Mouse (Mus musculus): ENCODE measurements around the gene St7. TPM values are rescaled to one million over a fixed set of nuclear protein-coding genes. Genes with fewer than 3 reads are reported as not detected.

St7 gene
- total RNA-seq, 2 experiments from 2014 or later, result 35.1 to 42.4 TPM

- DNase-seq (ENCODE audit: extremely low spot score in 1 of 2, low spot score in 2 of 2), result no peak
- no peak for TF ChIP-seq CTCF (IDR thresholded peaks at IDR 0.05)
- intact Hi-C loops (cut with DNase I), result no loop called here
- H3K27ac ChIP-seq, result no peak overlapping the region
- H3K4me3 ChIP-seq, result no peak overlapping the region
These were observed 147.7 kb downstream of the St7 start for GRCm38 (mm10) chr6:17840431-17840830.

GRCm38 (mm10) chr6:17842759-17843158 lies 150.0 kb downstream of the St7 start:
- Histone ChIP-seq H3K27ac (no peak overlapping the region), H3K4me3 (no peak overlapping the region)
- intact Hi-C loops (cut with DNase I), result no loop called here
- peak; percentile 52 to 57 for DNase-seq (ENCODE audit: extremely low spot score in 1 of 2, low spot score in 2 of 2)
- peak; percentile 78 for TF ChIP-seq CTCF (IDR thresholded peaks at IDR 0.05)

DNA sequence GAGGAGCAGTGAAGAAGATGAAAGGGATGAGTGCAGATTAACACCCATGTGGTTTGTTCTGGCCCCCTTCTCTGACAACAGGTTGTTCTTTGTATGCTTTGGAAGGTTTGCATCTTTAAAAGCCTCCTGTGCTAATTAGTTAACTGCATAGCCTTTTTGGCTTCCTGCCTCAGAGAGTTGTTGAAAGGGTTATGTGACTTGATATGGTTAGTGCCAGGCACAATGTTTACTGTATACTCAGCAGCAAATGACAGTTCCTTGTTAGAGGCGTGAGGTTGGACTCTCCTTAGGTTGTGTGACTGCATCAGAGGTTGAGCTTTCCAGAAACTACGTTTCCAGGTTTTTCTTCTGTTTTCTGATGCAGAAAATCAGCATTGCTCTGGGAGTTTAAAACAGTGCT lies 158.6 kb downstream of the St7 start:
- DNase-seq (ENCODE audit: extremely low spot score in 1 of 2, low spot score in 2 of 2), result no peak
- intact Hi-C loops (cut with DNase I), result no loop called here
- no peak overlapping the region for H3K27ac ChIP-seq

GRCm38 (mm10) chr6:17853587-17854274 lies 161.0 kb downstream of the St7 start:
- DNase-seq (ENCODE audit: extremely low spot score in 1 of 2, low spot score in 2 of 2), result no peak
- TF ChIP-seq CTCF (IDR thresholded peaks at IDR 0.05), result no peak
- intact Hi-C loops (cut with DNase I), result no loop called here

More for the DNA sequence above, 158.6 kb downstream of the St7 start:
- no peak overlapping the region for H3K4me3 ChIP-seq
- TF ChIP-seq CTCF (IDR thresholded peaks at IDR 0.05), result no peak

GRCm38 (mm10) chr6:17855616-17856015 lies 162.9 kb downstream of the St7 start:
- intact Hi-C loops (cut with DNase I), result no loop called here
- Histone ChIP-seq H3K4me3 (no peak overlapping the region), H3K27ac (no peak overlapping the region)
- DNase-seq (ENCODE audit: extremely low spot score in 1 of 2, low spot score in 2 of 2), result no peak
- no peak for TF ChIP-seq CTCF (IDR thresholded peaks at IDR 0.05)

More at GRCm38 (mm10) chr6:17853587-17854274, 161.0 kb downstream of the St7 start:
- no peak overlapping the region for H3K27ac ChIP-seq
- H3K4me3 ChIP-seq, result no peak overlapping the region

GRCm38 (mm10) chr6:17859564-17859963 lies 166.8 kb downstream of the St7 start:
- DNase-seq (ENCODE audit: extremely low spot score in 1 of 2, low spot score in 2 of 2), result no peak
- Histone ChIP-seq H3K27ac (peak overlapping the region; percentile 81), H3K4me3 (no peak overlapping the region)
- intact Hi-C loops (cut with DNase I), result no loop called here
- no peak for TF ChIP-seq CTCF (IDR thresholded peaks at IDR 0.05)

GRCm38 (mm10) chr6:17860463-17860862 lies 167.7 kb downstream of the St7 start:
- H3K4me3 ChIP-seq, result no peak overlapping the region
- intact Hi-C loops (cut with DNase I), result loop anchor here (5.0 kb wide), 2 partner anchors 117 to 192 kb away; no protein-coding TSS in a partner anchor
- no peak for TF ChIP-seq CTCF (IDR thresholded peaks at IDR 0.05)
- DNase-seq (ENCODE audit: extremely low spot score in 1 of 2, low spot score in 2 of 2), result no peak
- H3K27ac ChIP-seq, result peak overlapping the region; percentile 81

- no peak for DNase-seq (ENCODE audit: extremely low spot score in 1 of 2, low spot score in 2 of 2)
- intact Hi-C loops (cut with DNase I), result no loop called here
- no peak for TF ChIP-seq CTCF (IDR thresholded peaks at IDR 0.05)
- no peak overlapping the region for H3K4me3 ChIP-seq
- no peak overlapping the region; the same call in 1 of the 2 replicates for H3K27ac ChIP-seq
These were observed 175.1 kb downstream of the St7 start for GRCm38 (mm10) chr6:17867796-17868195.

DNA sequence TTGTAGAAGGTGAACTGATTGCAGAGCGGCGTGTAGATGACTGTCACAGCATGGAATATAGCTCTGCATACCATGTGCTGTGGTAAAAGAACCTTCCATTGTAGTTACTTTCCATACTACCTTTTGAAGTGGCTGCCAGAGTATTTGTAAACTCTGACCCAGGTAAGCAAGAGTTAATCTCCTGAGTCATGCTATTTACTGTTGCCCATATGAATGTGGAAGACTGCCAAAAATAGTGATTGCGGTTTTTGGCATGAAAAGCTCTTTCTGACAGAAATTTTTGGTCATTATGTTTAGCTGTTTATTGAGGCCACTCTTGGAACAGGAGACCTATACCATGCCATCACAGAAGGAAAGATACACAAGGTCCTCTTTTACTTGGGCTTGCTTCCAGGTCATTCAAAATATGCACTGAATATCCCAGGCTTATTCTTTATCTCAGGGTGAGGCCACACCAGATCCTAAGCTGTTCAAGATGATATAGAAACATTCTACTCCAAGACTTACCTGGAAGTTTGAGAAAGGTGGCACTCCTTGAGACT lies 179.2 kb downstream of the St7 start:
- intact Hi-C loops (cut with DNase I), result no loop called here
- no peak overlapping the region for H3K4me3 ChIP-seq
- no peak for DNase-seq (ENCODE audit: extremely low spot score in 1 of 2, low spot score in 2 of 2)
- TF ChIP-seq CTCF (IDR thresholded peaks at IDR 0.05), result no peak
- no peak overlapping the region for H3K27ac ChIP-seq

DNA sequence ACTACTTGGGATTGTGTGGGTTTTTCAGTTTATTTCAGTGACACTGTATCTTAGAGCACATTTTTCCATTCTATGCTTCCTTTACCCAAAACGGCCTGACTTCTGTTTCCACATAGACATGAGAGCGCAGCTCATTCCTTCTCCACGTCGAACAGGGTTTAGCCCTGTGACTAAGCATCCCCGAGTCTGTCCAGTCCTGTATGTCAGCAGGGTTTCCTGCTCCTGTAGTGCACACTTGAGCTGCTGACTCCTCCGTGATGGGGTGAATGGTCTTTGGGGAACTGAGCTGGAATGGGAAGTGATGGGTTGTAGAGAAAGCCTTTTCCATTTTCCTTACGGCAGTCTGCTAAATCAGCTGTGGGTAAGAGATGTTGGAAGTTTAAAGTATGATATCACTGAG lies 182.9 kb downstream of the St7 start:
- no peak for TF ChIP-seq CTCF (IDR thresholded peaks at IDR 0.05)
- no peak overlapping the region for H3K4me3 ChIP-seq
- no peak for DNase-seq (ENCODE audit: extremely low spot score in 1 of 2, low spot score in 2 of 2)
- H3K27ac ChIP-seq, result peak overlapping the region; percentile 86
- intact Hi-C loops (cut with DNase I), result loop anchor here (2.0 kb wide), 1 partner anchor 39 kb away; no protein-coding TSS in a partner anchor

GRCm38 (mm10) chr6:17876023-17876613 lies 183.4 kb downstream of the St7 start:
- DNase-seq (ENCODE audit: extremely low spot score in 1 of 2, low spot score in 2 of 2), result no peak
- H3K27ac ChIP-seq, result peak overlapping the region; percentile 86
- intact Hi-C loops (cut with DNase I), result loop anchor here (2.0 kb wide), 1 partner anchor 39 kb away; no protein-coding TSS in a partner anchor
- no peak overlapping the region for H3K4me3 ChIP-seq
- no peak for TF ChIP-seq CTCF (IDR thresholded peaks at IDR 0.05)

DNA sequence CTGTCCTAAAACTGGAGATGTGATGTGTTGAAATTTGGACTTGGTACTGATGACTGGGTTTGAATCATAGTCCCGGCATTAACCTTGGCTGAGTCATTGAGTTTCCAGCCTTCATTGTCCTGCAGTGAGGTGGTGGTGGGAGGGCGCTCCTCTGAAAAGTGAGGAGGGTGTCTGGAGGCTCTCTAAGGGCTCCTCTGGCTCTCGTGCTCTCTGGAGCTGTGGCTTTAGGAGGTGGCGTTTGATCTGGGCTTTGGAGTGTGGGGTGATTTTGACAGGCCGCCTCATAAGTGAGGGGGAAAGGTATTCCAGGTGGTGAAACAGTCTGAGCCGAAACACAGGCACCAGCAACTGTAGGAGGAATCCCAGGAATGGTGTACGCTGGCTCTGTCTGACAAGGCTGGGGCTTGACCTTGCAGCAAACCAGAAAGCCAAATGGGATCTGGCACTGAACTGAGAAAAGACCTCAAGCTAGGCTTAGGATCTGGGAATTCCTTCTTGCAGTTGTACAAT lies 184.0 kb downstream of the St7 start:
- Histone ChIP-seq H3K4me3 (no peak overlapping the region), H3K27ac (peak overlapping the region; percentile 86)
- DNase-seq (ENCODE audit: extremely low spot score in 1 of 2, low spot score in 2 of 2), result no peak
- TF ChIP-seq CTCF (IDR thresholded peaks at IDR 0.05), result no peak
- intact Hi-C loops (cut with DNase I), result loop anchor here (2.0 kb wide), 1 partner anchor 38 kb away; no protein-coding TSS in a partner anchor
